Mouse (Mus musculus) heart, embryonic 13.5 days (tissue): ENCODE measurements around the gene Pola2. TPM values are rescaled to one million over a fixed set of nuclear protein-coding genes. Genes with fewer than 3 reads are reported as not detected.

Experiments
- ATAC-seq: fragments of 200-750 bp; cut with Nextera tagmentation; 2 replicates; pipeline ENCODE4 v1.8.0; 2017; ENCODE audit warnings: moderate TSS enrichment; ENCODE audit not compliant: insufficient number of reproducible peaks, low FRiP score, low TSS enrichment; ENCODE audit errors: extremely low read depth
- H3K27ac ChIP-seq: fragments of 300-500 bp; sonication (generic); replicated peaks from 2 replicates; pipeline ENCODE4 v1.5.1; 2015; ENCODE audit warnings: moderate library complexity, mild to moderate bottlenecking, inconsistent platforms
- H3K27me3 ChIP-seq: fragments of 300-500 bp; sonication (generic); replicated peaks from 2 replicates; pipeline ENCODE4 v1.6.1; 2015; ENCODE audit warnings: mild to moderate bottlenecking, inconsistent platforms
- H3K36me3 ChIP-seq: fragments of 300-500 bp; sonication (generic); 2 replicates; pipeline ENCODE4 v1.6.1; 2015; ENCODE audit warnings: mild to moderate bottlenecking, inconsistent platforms
- H3K4me1 ChIP-seq: fragments of 300-500 bp; sonication (generic); 2 replicates; pipeline ENCODE4 v1.6.1; 2015; ENCODE audit warnings: inconsistent platforms
- H3K4me2 ChIP-seq: fragments of 300-500 bp; sonication (generic); 2 replicates; pipeline ENCODE4 v1.6.1; 2015; ENCODE audit warnings: inconsistent platforms, mild to moderate bottlenecking, moderate library complexity
- H3K4me3 ChIP-seq: fragments of 300-500 bp; sonication (generic); 2 replicates; pipeline ENCODE4 v1.5.1; 2015; ENCODE audit warnings: moderate library complexity, mild to moderate bottlenecking, inconsistent platforms
- H3K9ac ChIP-seq: fragments of 300-500 bp; sonication (generic); 2 replicates; pipeline ENCODE4 v1.6.1; 2015; ENCODE audit warnings: inconsistent platforms, mild to moderate bottlenecking, moderate library complexity
- H3K9me3 ChIP-seq: fragments of 300-500 bp; sonication (generic); 2 replicates; pipeline ENCODE4 v1.6.1; 2016; ENCODE audit warnings: inconsistent platforms
- WGBS: fragments of 180-500 bp; shearing (Covaris S2); methylation state at CpG from one replicate; pipeline ENCODE4 v1.1.7; 2015; ENCODE audit warnings: mixed read lengths; 5-methylcytosine and 5-hydroxymethylcytosine counted together
- polyA plus RNA-seq: library from polyadenylated mRNA; unstranded; fragments of >200 nt; fragmentation: Nextera tagmentation; extraction: Ambion mirVana; gene quantifications from 2 replicates; pipeline ENCODE4 v1.2.1, GENCODE M21; 2015

Pola2 gene
- 47.2 and 49.5 TPM in 2 replicates for polyA plus RNA-seq

DNA sequence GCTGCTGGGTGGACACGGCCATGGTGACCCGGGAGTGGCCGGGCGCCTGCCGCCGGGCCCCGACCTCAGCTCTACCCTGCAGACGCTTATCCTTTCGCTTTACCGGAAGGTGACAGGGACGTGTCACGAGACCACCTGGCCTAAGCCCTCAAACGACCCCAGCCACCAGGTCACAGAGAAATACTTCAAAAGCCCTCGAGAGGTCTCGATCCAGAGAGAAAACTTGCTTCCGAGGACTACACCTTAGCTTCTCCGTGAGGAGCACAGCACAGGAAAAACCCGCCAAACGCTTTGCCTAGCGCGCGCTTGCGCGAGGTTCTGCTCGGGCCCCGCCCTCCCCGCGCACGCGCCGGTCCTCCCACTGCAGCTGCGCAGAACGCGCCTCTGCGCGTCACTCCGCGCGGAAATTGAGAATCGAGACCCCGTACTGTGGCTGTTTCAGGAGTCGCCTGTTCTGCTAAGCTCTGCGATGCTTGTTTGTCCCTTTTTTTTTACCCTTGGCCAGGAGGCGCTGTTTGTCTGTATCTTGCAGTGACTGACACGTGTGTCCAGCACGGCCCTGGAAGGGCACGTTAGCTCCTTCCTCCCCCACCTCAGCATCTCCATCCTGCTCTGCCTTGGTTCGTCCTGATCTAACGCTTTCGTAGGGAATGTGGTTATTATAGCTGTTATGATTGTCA, at the start of gene Pola2:
Gene Pola2, minus strand, starts transcription at position 320 of the 680 bp plus-strand sequence.
- Histone ChIP-seq H3K36me3 (peaks cover 26% of the 10 kb centered on the region), H3K27me3 (no peaks in the 10 kb centered on the region), H3K27ac (peak within 1 kb of the TSS; percentile 66), H3K9ac (peak within 1 kb of the TSS; percentile 89), H3K4me3 (peak within 1 kb of the TSS; percentile 75), H3K9me3 (no peaks in the 10 kb centered on the region), H3K4me2 (peak within 1 kb of the TSS; percentile 86), H3K4me1 (peaks cover 35% of the 10 kb centered on the region)
- peak; percentile 72 for ATAC-seq
- WGBS = under 1% methylated on average over 50 of the region's 50 CpGs

DNA sequence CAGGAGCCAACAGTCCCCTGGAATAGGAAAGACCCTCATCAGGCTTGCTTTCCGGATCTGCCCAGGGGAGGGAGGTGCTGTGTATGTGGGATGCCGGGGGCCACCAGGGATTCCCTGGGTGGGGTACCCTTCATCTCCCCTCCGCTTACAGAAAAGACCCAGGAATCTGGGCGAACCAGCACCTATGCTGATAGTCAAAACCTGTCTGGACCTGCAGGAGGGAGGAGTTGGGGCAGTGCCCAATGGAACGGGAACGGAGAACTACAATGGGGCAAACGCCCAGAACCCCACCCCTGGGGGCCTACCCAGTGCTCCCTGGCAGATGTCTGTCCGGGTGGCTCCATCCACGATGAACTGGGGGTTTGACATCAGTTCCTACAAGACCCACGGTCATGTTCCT, 49.7 kb upstream of the Pola2 start:
- Histone ChIP-seq H3K9ac (no peak overlapping the region; the same call in 1 of the 2 replicates), H3K4me1 (peaks cover 20% of the 10 kb centered on the region), H3K4me3 (no peak overlapping the region), H3K9me3 (no peaks in the 10 kb centered on the region), H3K27me3 (peaks cover 7% of the 10 kb centered on the region), H3K27ac (no peak overlapping the region), H3K36me3 (no peaks in the 10 kb centered on the region), H3K4me2 (peak overlapping the region; percentile 81; the same call in 1 of the 2 replicates)
- no peak for ATAC-seq
- WGBS = 89% methylated on average over 10 of the region's 10 CpGs

DNA sequence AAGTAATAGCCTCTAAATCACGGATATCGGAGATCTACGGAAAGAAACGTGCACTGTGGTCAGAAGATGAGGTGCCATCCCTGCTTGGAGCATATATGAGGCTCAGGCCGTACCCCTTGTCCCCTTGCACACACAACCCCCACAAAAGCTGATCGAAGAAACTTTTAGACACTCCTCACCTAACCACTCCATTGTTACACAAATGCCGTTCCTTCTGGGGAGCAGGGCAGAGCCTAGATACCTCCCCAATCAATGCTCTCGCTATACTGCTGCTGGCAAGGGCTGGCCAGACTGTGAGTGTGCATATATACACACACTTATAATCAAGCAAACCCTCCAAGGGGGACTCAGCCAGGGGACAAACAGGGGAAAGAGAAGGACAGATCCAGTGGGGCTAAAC, 45.1 kb upstream of the Pola2 start:
- 72% methylated on average over 8 of the region's 8 CpGs for WGBS
- Histone ChIP-seq H3K9ac (no peak overlapping the region), H3K4me1 (no peaks in the 10 kb centered on the region; the same call in 1 of the 2 replicates), H3K9me3 (no peaks in the 10 kb centered on the region), H3K27me3 (no peaks in the 10 kb centered on the region), H3K4me2 (no peak overlapping the region), H3K4me3 (no peak overlapping the region), H3K36me3 (peaks cover 5% of the 10 kb centered on the region; the same call in 1 of the 2 replicates), H3K27ac (no peak overlapping the region)
- ATAC-seq = no peak

DNA sequence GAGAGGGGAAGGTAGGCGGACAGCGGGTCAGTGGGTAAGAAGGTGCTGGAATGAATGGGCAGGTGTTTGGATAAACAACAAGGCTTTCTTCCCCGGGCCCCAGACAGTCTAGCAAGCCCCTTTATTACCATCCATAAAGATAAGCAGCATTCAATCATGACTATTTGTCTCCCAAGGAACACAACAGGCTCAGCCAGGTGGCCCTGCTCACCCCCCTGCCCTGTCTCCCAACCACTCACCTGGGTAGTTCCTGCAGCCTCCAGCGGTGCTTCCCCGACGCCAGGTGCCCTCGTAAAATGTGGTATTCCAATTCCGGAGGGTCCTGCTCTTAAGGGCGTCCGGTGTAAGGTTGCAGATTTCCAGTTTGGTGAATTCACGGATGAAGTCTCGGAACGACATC, 43.0 kb upstream of the Pola2 start:
- Histone ChIP-seq H3K27ac (no peak overlapping the region), H3K9ac (no peak overlapping the region), H3K4me1 (no peaks in the 10 kb centered on the region), H3K9me3 (no peaks in the 10 kb centered on the region), H3K4me3 (no peak overlapping the region), H3K36me3 (peaks cover 5% of the 10 kb centered on the region; the same call in 1 of the 2 replicates), H3K27me3 (no peaks in the 10 kb centered on the region), H3K4me2 (no peak overlapping the region)
- ATAC-seq = no peak
- WGBS = 85% methylated on average over 13 of the region's 13 CpGs

DNA sequence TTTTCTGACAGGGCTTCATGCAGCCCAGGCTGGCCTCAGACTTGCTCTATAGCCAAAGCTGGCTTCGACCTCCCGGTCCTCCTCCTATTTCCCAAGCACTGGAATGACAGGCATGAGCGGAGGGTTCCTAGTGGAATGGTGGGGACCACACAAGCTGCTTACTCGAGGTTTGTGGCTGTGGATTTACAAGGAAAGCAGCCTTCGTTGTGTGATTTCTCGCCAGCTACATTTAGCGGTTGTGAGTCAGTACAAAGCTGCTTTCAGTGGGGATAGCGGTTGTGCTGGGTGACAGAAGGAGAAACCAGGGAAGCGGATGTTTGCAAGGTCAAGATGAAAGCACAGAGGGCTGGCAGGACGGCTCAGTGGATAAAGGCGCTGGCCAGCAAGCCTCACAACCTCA, 41.5 kb upstream of the Pola2 start:
- no peak overlapping the region for H3K27ac ChIP-seq
- no peaks in the 10 kb centered on the region for H3K9me3 ChIP-seq
- H3K4me2 ChIP-seq = no peak overlapping the region
- WGBS = 61% methylated on average over 11 of the region's 11 CpGs
- H3K4me1 ChIP-seq = no peaks in the 10 kb centered on the region
- H3K4me3 ChIP-seq = no peak overlapping the region
- no peak overlapping the region for H3K9ac ChIP-seq
- ATAC-seq = no peak
- no peaks in the 10 kb centered on the region for H3K27me3 ChIP-seq
- H3K36me3 ChIP-seq = peaks cover 5% of the 10 kb centered on the region; the same call in 1 of the 2 replicates

DNA sequence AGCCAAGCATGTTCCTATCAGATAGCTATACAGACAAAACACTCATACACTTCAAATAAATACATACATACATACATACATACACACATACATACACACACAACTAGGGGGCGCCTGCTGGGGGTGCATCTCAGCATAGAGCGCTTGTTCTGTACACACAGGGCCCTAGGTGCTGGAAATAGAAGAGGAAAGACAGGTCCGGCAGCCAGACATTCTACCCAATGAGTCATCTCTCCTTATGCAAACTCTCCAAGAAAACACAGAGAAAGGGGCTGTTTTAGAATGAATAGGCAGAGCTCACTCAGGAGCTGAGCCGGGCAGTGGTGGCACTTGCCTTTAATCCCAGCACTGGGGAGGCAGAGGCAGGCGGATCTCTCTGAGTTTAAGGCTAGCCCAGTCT, 36.0 kb upstream of the Pola2 start:
- no peaks in the 10 kb centered on the region for H3K4me1 ChIP-seq
- 0 out of 2 replicates have a peak, but pooled peaks cover 4% of the 10 kb centered on the region for H3K36me3 ChIP-seq
- H3K27me3 ChIP-seq = no peaks in the 10 kb centered on the region
- 68% methylated on average over 5 of the region's 5 CpGs for WGBS
- no peak overlapping the region for H3K4me3 ChIP-seq
- no peak overlapping the region for H3K4me2 ChIP-seq
- no peak overlapping the region for H3K27ac ChIP-seq
- no peak overlapping the region for H3K9ac ChIP-seq
- H3K9me3 ChIP-seq = no peaks in the 10 kb centered on the region
- ATAC-seq = no peak

DNA sequence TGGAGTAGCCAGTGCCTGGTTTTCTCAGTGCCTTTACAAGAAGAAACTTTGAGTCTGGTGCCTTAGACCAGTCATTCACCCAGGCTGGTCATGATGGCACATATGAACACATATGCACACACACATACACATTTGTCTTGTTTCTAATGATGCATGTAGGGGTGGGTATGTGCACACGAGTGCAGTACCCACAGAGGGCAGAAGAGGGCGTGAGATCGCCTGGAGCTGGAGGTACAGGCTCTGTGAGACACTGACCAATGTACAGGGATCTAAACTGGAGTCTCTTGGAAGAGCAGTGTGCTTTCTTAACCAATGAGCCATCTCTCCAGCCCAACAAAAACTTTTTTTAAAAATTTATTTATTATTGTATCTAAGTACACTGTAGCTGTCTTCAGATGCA, 34.2 kb upstream of the Pola2 start:
- ATAC-seq = no peak
- no peak overlapping the region for H3K9ac ChIP-seq
- no peaks in the 10 kb centered on the region for H3K4me1 ChIP-seq
- H3K4me2 ChIP-seq = no peak overlapping the region
- H3K4me3 ChIP-seq = no peak overlapping the region
- no peak overlapping the region for H3K27ac ChIP-seq
- H3K36me3 ChIP-seq = peaks cover 11% of the 10 kb centered on the region; the same call in 1 of the 2 replicates
- no peaks in the 10 kb centered on the region for H3K27me3 ChIP-seq
- H3K9me3 ChIP-seq = no peaks in the 10 kb centered on the region
- 78% methylated on average over 3 of the region's 3 CpGs for WGBS

DNA sequence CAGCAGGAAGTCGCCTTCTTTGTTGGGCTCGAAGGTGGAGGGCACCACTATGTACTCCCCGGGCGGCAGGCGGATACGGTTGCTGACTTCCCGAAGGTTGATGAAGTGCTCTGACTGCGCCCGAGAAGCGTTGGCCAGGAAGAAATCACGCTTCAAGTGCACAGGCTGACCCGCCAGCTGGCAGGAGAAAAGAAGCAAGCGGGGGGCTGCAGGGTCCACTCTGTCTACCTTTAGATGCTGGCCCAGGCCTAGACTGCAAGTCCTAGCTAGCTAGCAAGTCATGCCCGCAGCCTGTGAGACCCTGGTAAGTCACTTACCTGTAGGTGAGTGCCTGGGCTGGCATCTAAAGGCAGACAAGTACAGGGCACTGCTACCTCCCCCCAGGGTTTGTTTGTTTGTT, 30.7 kb upstream of the Pola2 start:
- 75% methylated on average over 14 of the region's 14 CpGs for WGBS
- Histone ChIP-seq H3K36me3 (peaks cover 24% of the 10 kb centered on the region; the same call in 1 of the 2 replicates), H3K27ac (no peak overlapping the region), H3K27me3 (no peaks in the 10 kb centered on the region), H3K4me2 (no peak overlapping the region), H3K9ac (no peak overlapping the region), H3K4me3 (no peak overlapping the region), H3K4me1 (peaks cover 7% of the 10 kb centered on the region), H3K9me3 (no peaks in the 10 kb centered on the region)
- ATAC-seq = no peak

DNA sequence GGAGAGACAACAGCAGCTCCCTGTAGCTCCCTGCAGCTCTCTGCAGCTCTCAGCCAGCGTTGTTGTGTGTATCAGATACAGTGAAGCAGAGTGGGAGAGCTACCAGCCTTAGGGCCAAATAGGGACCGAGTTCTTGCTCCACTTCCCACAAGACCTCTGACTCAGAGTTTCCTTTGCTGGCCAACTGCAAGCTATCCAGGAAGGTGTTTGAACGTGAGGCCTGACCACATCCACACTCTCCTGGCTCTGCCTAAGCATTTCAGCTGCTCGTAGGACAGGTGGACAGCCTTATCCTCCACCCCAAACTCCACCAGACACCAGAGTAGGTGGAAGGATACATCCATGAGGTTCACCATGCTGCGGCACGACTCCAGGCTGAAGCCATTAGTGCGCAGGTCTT, 28.0 kb upstream of the Pola2 start:
- H3K36me3 ChIP-seq = peaks cover 20% of the 10 kb centered on the region; the same call in 1 of the 2 replicates
- peak overlapping the region; percentile 14; the same call in 1 of the 2 replicates for H3K9ac ChIP-seq
- no peaks in the 10 kb centered on the region for H3K27me3 ChIP-seq
- H3K4me2 ChIP-seq = no peak overlapping the region
- peaks cover 25% of the 10 kb centered on the region for H3K4me1 ChIP-seq
- WGBS = 75% methylated on average over 7 of the region's 7 CpGs
- no peak for ATAC-seq
- no peak overlapping the region for H3K27ac ChIP-seq
- H3K9me3 ChIP-seq = no peaks in the 10 kb centered on the region
- no peak overlapping the region for H3K4me3 ChIP-seq

DNA sequence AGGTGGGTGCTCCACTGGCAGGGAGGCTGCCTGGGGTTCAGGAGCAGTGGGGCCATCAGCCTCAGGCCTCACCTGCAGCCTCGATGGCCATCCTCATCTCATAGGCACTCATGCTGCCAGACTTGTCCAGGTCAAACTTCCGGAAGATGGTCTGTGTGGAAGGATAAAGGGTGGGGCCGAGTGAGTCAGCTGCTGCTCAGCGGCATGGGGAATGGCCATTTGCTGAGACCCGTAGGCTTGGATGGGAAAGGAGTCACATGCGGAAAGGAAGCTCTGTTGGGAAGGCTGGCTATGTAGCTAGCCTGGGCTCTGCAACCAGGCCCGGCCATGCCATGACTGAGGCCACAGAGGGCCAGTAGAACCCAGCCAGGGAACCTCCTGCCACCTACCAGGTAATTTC, 27.5 kb upstream of the Pola2 start:
- WGBS = 77% methylated on average over 7 of the region's 7 CpGs
- no peaks in the 10 kb centered on the region for H3K27me3 ChIP-seq
- peaks cover 20% of the 10 kb centered on the region; the same call in 1 of the 2 replicates for H3K36me3 ChIP-seq
- H3K4me3 ChIP-seq = no peak overlapping the region
- H3K9me3 ChIP-seq = no peaks in the 10 kb centered on the region
- H3K27ac ChIP-seq = no peak overlapping the region
- no peak for ATAC-seq
- no peak overlapping the region for H3K4me2 ChIP-seq
- H3K9ac ChIP-seq = peak overlapping the region; percentile 14; the same call in 1 of the 2 replicates
- peaks cover 25% of the 10 kb centered on the region for H3K4me1 ChIP-seq

DNA sequence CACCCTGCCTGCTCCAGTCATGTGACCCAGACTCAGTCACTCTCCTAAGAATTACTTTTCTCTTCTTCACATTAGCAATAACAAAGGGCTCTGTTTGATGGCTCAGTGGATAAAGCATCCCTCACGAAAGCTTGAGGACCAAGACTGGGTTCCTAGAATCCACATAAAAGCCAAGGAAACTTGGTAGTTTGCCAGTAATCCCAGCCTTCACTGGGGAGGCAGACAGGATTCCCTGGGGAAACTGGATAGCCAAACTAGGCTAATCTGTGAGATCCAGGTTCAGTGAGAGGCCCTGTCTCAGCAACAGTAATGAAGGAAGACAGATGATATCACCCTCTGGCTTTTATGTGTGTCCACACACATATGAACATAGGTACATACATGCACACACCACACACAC, 26.9 kb upstream of the Pola2 start:
- H3K27ac ChIP-seq = no peak overlapping the region
- WGBS = 68% methylated on average over 1 of the region's 1 CpGs

DNA sequence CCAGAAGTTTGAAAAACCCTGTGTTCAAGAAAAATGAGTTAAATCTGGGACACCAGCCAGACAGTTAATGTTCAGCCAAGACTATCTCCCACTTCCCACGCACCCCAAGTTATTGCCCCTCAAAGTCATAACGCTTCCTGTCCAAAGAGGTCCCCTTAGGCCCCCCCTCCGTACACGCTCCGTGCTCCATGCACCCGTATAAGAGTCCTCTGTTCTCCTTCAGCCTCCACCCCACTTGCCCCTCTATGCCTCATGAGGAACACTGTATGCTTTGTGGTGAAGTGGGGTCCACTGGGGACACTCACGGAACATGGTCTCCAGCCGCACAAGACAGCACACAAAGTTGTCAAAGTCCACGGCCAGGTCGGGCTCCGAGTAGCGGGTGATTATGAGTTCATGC, 26.0 kb upstream of the Pola2 start:
- peaks cover 25% of the 10 kb centered on the region for H3K4me1 ChIP-seq
- no peaks in the 10 kb centered on the region for H3K27me3 ChIP-seq
- WGBS = 89% methylated on average over 12 of the region's 12 CpGs
- no peak overlapping the region for H3K4me3 ChIP-seq
- peaks cover 20% of the 10 kb centered on the region; the same call in 1 of the 2 replicates for H3K36me3 ChIP-seq
- H3K9me3 ChIP-seq = no peaks in the 10 kb centered on the region
- no peak for ATAC-seq
- H3K9ac ChIP-seq = peak overlapping the region; percentile 10; the same call in 1 of the 2 replicates
- H3K27ac ChIP-seq = no peak overlapping the region
- H3K4me2 ChIP-seq = no peak overlapping the region

More for the DNA sequence above, 26.9 kb upstream of the Pola2 start:
- Histone ChIP-seq H3K4me2 (no peak overlapping the region), H3K36me3 (peaks cover 20% of the 10 kb centered on the region; the same call in 1 of the 2 replicates), H3K9ac (no peak overlapping the region), H3K4me1 (peaks cover 25% of the 10 kb centered on the region), H3K27me3 (no peaks in the 10 kb centered on the region), H3K4me3 (no peak overlapping the region), H3K9me3 (no peaks in the 10 kb centered on the region)
- ATAC-seq = no peak
